Mouse (Mus musculus) kidney, postnatal 0 days (tissue): ENCODE results near the gene Capza2. TPM values are rescaled to one million over a fixed set of nuclear protein-coding genes. Genes with fewer than 3 reads are reported as not detected.

Experiments used
- ATAC-seq: fragments of 200-750 bp; cut with Nextera tagmentation; replicated peaks from 2 replicates; pipeline ENCODE4 v1.8.0; 2017; ENCODE audit warnings: low read depth, moderate number of reproducible peaks, moderate TSS enrichment, moderate library complexity; ENCODE audit not compliant: low FRiP score
- DNase-seq: peaks from one replicate; pipeline ENCODE4 v3.0.0-alpha.2; 2016; ENCODE audit warnings: low spot score
- H3K27ac ChIP-seq: fragments of 300-500 bp; sonication (generic); 2 replicates; pipeline ENCODE4 v1.5.1; 2014; ENCODE audit warnings: mild to moderate bottlenecking
- H3K27me3 ChIP-seq: fragments of 300-500 bp; sonication (generic); 2 replicates; pipeline ENCODE4 v1.6.1; 2014; ENCODE audit warnings: low read length, mixed read lengths; ENCODE audit not compliant: insufficient read depth
- H3K36me3 ChIP-seq: fragments of 300-500 bp; sonication (generic); 2 replicates; pipeline ENCODE4 v1.6.1; 2014; ENCODE audit warnings: low read length, mixed read lengths; ENCODE audit not compliant: insufficient read depth
- H3K4me1 ChIP-seq: fragments of 300-500 bp; sonication (generic); replicated peaks from 2 replicates; pipeline ENCODE4 v1.6.1; 2014; ENCODE audit warnings: antibody characterized with exemption, low read length, mixed read lengths; ENCODE audit not compliant: insufficient read depth
- H3K4me2 ChIP-seq: fragments of 300-500 bp; sonication (generic); 2 replicates; pipeline ENCODE4 v1.6.1; 2014; ENCODE audit warnings: mild to moderate bottlenecking, low read length, moderate library complexity, mixed read lengths
- H3K4me3 ChIP-seq: fragments of 300-500 bp; sonication (generic); replicated peaks from 2 replicates; pipeline ENCODE4 v1.5.1; 2014; ENCODE audit warnings: low read depth, low read length
- H3K9ac ChIP-seq: fragments of 300-500 bp; sonication (generic); 2 replicates; pipeline ENCODE4 v1.6.1; 2014; ENCODE audit warnings: low read depth, low read length
- H3K9me3 ChIP-seq: fragments of 300-500 bp; sonication (generic); replicated peaks from 2 replicates; pipeline ENCODE4 v1.6.1; 2016; ENCODE audit warnings: low read length, inconsistent platforms, mixed read lengths
- CTCF ChIP-seq: IDR thresholded peaks from 2 replicates; pipeline ENCODE4 v1.5.1; 2016; ENCODE audit warnings: antibody characterized with exemption, low read depth, mild to moderate bottlenecking, moderate library complexity
- WGBS: fragments of 180-500 bp; shearing (Covaris S2); extraction: QIAGEN DNeasy Blood & Tissue Kit; methylation state at CpG from one replicate; pipeline ENCODE4 v1.1.7; 2014; 5-methylcytosine and 5-hydroxymethylcytosine counted together
- polyA plus RNA-seq: library from polyadenylated mRNA; unstranded; fragments of >200 nt; fragmentation: Nextera tagmentation; extraction: Ambion mirVana; gene quantifications from 2 replicates; pipeline ENCODE4 v1.2.1, GENCODE M21; 2015

Gene Capza2
- polyA plus RNA-seq, 1 experiment from 2014 or later, result 218 TPM

DNA sequence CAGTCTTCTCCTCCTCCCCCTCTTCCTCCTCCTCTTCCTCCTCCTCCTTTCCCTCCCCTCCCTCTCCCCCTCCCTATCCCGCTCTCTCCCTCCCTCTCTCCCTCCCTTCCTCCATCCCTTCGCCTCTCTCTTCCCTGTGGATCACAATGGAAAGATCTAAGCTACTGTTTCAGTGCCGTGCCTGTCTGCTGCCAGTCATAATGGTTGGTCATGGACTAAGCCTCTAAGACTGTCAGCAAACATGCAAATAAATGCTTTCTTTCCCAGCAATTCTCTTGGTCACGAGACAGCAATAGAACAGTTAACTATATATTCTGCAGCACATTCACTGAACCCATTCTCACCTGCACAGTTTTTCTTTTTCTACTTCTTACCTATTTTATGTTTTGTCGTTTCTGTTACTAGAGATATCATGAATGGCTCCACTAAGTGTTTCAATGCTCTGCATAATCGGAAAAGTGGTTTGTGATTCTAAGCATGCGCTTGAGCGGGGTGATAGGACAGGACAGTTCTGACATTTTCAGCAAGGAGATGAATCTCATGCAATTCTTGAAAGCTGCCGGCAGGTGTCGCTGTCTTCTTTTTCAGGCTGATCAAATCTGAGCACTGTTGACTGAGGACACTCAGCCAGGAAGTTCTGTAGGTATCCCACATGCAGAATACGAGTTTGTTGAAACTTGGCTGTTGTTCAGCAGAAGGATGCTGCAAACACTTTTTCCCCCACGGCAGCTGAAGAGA lies 39.2 kb downstream of the Capza2 start:
- DNase-seq, result peak; percentile 81
- Histone ChIP-seq H3K36me3 (no peaks in the 10 kb centered on the region), H3K9me3 (no peaks in the 10 kb centered on the region), H3K4me2 (no peak overlapping the region; the same call in 1 of the 2 replicates), H3K4me3 (no peak overlapping the region), H3K27ac (no peak overlapping the region), H3K9ac (no peak overlapping the region), H3K4me1 (no peaks in the 10 kb centered on the region), H3K27me3 (no peaks in the 10 kb centered on the region)
- peak; percentile 96 for TF ChIP-seq CTCF
- no peak for ATAC-seq
- whole genome bisulfite sequencing, result 21% methylated on average over 12 of the region's 12 CpGs

- no peak for DNase-seq
- H3K4me2 ChIP-seq, result no peak overlapping the region
- H3K9me3 ChIP-seq, result no peaks in the 10 kb centered on the region
- no peaks in the 10 kb centered on the region for H3K27me3 ChIP-seq
- no peak for TF ChIP-seq CTCF
- H3K36me3 ChIP-seq, result no peaks in the 10 kb centered on the region
- no peak overlapping the region for H3K9ac ChIP-seq
- H3K4me1 ChIP-seq, result no peaks in the 10 kb centered on the region
- H3K27ac ChIP-seq, result no peak overlapping the region
- no peak for ATAC-seq
- WGBS, result 71% methylated on average over 2 of the region's 2 CpGs
- no peak overlapping the region for H3K4me3 ChIP-seq
Measured at GRCm38 (mm10) chr6:17677008-17677407, 41.0 kb downstream of the Capza2 start.

- H3K9me3 ChIP-seq, result no peaks in the 10 kb centered on the region
- ATAC-seq (no peak), DNase-seq (no peak)
- no peak overlapping the region for H3K4me2 ChIP-seq
- TF ChIP-seq CTCF, result no peak
- H3K36me3 ChIP-seq, result no peaks in the 10 kb centered on the region
- no peak overlapping the region for H3K27ac ChIP-seq
- H3K9ac ChIP-seq, result no peak overlapping the region
- H3K27me3 ChIP-seq, result no peaks in the 10 kb centered on the region
- no peaks in the 10 kb centered on the region for H3K4me1 ChIP-seq
- no peak overlapping the region for H3K4me3 ChIP-seq
- WGBS, result 78% methylated on average over 6 of the region's 6 CpGs
Measured at GRCm38 (mm10) chr6:17680266-17680925, 44.4 kb downstream of the Capza2 start.

DNA sequence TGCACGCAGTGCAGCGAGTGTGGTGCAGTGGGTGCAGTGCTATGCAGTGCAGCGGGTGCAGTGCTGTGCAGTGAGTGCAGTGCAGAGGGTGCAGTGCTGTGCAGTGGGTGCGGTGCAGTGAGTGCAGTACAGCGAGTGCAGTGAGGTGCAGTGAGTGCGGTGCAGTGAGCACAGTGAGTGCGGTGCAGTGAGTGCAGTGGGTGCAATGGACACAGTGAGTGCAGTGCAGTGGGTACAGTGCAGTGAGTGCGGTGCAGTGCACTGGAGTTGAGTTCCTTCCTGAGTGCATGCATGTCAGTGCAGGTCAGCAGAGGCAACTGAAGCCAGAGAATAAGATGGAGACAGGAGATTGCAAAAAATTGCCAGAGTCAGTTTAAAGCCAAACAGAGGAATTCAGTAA lies 45.8 kb downstream of the Capza2 start:
- 95% methylated on average over 8 of the region's 8 CpGs for WGBS
- Histone ChIP-seq H3K4me2 (no peak overlapping the region), H3K4me3 (no peak overlapping the region), H3K9me3 (no peaks in the 10 kb centered on the region), H3K27ac (no peak overlapping the region), H3K36me3 (no peaks in the 10 kb centered on the region), H3K9ac (no peak overlapping the region), H3K27me3 (no peaks in the 10 kb centered on the region), H3K4me1 (no peaks in the 10 kb centered on the region)
- no peak for TF ChIP-seq CTCF
- DNase-seq (no peak), ATAC-seq (0 out of 2 replicates have a peak, but pooled peaks have one; percentile 46)

GRCm38 (mm10) chr6:17688676-17689075 lies 52.6 kb downstream of the Capza2 start:
- no peak for TF ChIP-seq CTCF
- H3K36me3 ChIP-seq, result no peaks in the 10 kb centered on the region
- H3K9ac ChIP-seq, result no peak overlapping the region
- H3K9me3 ChIP-seq, result no peaks in the 10 kb centered on the region
- ATAC-seq (no peak), DNase-seq (no peak)
- no peak overlapping the region for H3K4me2 ChIP-seq
- no peak overlapping the region for H3K4me3 ChIP-seq
- no peaks in the 10 kb centered on the region for H3K4me1 ChIP-seq
- no peaks in the 10 kb centered on the region for H3K27me3 ChIP-seq
- 74% methylated on average over 5 of the region's 5 CpGs for WGBS
- H3K27ac ChIP-seq, result no peak overlapping the region

GRCm38 (mm10) chr6:17692647-17693046 lies 56.6 kb downstream of the Capza2 start, which contains the start of gene St7:
Gene St7, plus strand, starts transcription at chr6:17692933.
- H3K9me3 ChIP-seq, result no peaks in the 10 kb centered on the region
- ATAC-seq, result no peak
- no peaks in the 10 kb centered on the region for H3K4me1 ChIP-seq
- peak within 1 kb of the TSS; percentile 81 for H3K4me3 ChIP-seq
- no peak for TF ChIP-seq CTCF
- H3K4me2 ChIP-seq, result peak within 1 kb of the TSS; percentile 70
- WGBS, result 52% methylated on average over 7 of the region's 7 CpGs
- H3K36me3 ChIP-seq, result no peaks in the 10 kb centered on the region
- DNase-seq, result no peak
- H3K27ac ChIP-seq, result peak within 1 kb of the TSS; percentile 96
- no peaks in the 10 kb centered on the region for H3K27me3 ChIP-seq
- H3K9ac ChIP-seq, result peak within 1 kb of the TSS; percentile 94
